Mouse (Mus musculus) embryonic facial prominence, embryonic 15.5 days (tissue): ENCODE measurements around the gene Atp2b2. TPM values are rescaled to one million over a fixed set of nuclear protein-coding genes. Genes with fewer than 3 reads are reported as not detected.

Experiments used
- ATAC-seq: fragments of 200-750 bp; cut with Nextera tagmentation; 2 replicates; pipeline ENCODE4 v1.8.0; 2017; ENCODE audit warnings: low read depth, moderate TSS enrichment; ENCODE audit not compliant: insufficient number of reproducible peaks, low FRiP score, low TSS enrichment
- H3K27ac ChIP-seq: fragments of 300-500 bp; sonication (generic); replicated peaks from 2 replicates; pipeline ENCODE4 v1.5.1; 2015; ENCODE audit warnings: mild to moderate bottlenecking, inconsistent platforms
- H3K27me3 ChIP-seq: fragments of 300-500 bp; sonication (generic); 2 replicates; pipeline ENCODE4 v1.6.1; 2015; ENCODE audit warnings: inconsistent platforms
- H3K36me3 ChIP-seq: fragments of 300-500 bp; sonication (generic); 2 replicates; pipeline ENCODE4 v1.6.1; 2015; ENCODE audit warnings: mild to moderate bottlenecking, inconsistent platforms
- H3K4me1 ChIP-seq: fragments of 300-500 bp; sonication (generic); 2 replicates; pipeline ENCODE4 v1.6.1; 2015; ENCODE audit warnings: inconsistent platforms
- H3K4me2 ChIP-seq: fragments of 300-500 bp; sonication (generic); replicated peaks from 2 replicates; pipeline ENCODE4 v1.6.1; 2015; ENCODE audit warnings: mild to moderate bottlenecking, inconsistent platforms
- H3K4me3 ChIP-seq: fragments of 300-500 bp; sonication (generic); replicated peaks from 2 replicates; pipeline ENCODE4 v1.5.1; 2015; ENCODE audit warnings: mild to moderate bottlenecking, inconsistent platforms
- H3K9ac ChIP-seq: fragments of 300-500 bp; sonication (generic); 2 replicates; pipeline ENCODE4 v1.6.1; 2015; ENCODE audit warnings: inconsistent platforms
- H3K9me3 ChIP-seq: fragments of 300-500 bp; sonication (generic); replicated peaks from 2 replicates; pipeline ENCODE4 v1.6.1; 2016; ENCODE audit warnings: inconsistent platforms
- WGBS: fragments of 180-500 bp; shearing (Covaris S2); methylation state at CpG from one replicate; pipeline ENCODE4 v1.1.7; 2015; 5-methylcytosine and 5-hydroxymethylcytosine counted together
- polyA plus RNA-seq: library from polyadenylated mRNA; unstranded; fragments of >200 nt; fragmentation: Nextera tagmentation; extraction: Ambion mirVana; gene quantifications from 2 replicates; pipeline ENCODE4 v1.2.1, GENCODE M21; 2015

Gene Atp2b2
- polyA plus RNA-seq, 1 experiment from 2014 or later: 0.13 TPM

DNA sequence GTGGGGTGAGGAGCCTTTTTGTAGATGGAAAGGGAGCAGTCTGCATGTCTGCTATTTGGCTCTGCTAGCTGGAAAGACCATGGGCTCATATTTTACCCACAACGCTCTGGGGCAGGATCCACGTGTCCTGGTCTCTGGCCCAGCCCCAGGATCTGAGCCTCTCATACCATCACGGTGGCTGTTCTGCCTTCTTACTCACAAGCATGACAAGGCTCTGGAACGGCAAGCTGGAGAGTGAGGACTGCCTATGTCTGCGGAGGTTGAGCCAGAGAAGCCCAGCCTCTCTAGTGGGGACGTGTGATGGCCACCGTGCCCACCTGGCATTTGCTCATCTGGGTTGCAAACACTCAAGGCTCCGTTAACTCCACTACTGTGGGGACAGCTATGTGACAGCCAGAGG, 63.7 kb downstream of the Atp2b2 start:
- Histone ChIP-seq H3K27me3 (no peaks in the 10 kb centered on the region), H3K4me3 (no peak overlapping the region), H3K9ac (no peak overlapping the region), H3K36me3 (no peaks in the 10 kb centered on the region), H3K4me1 (no peaks in the 10 kb centered on the region), H3K4me2 (no peak overlapping the region), H3K27ac (no peak overlapping the region), H3K9me3 (no peaks in the 10 kb centered on the region)
- no peak for ATAC-seq
- 84% methylated on average over 8 of the region's 8 CpGs for WGBS

DNA sequence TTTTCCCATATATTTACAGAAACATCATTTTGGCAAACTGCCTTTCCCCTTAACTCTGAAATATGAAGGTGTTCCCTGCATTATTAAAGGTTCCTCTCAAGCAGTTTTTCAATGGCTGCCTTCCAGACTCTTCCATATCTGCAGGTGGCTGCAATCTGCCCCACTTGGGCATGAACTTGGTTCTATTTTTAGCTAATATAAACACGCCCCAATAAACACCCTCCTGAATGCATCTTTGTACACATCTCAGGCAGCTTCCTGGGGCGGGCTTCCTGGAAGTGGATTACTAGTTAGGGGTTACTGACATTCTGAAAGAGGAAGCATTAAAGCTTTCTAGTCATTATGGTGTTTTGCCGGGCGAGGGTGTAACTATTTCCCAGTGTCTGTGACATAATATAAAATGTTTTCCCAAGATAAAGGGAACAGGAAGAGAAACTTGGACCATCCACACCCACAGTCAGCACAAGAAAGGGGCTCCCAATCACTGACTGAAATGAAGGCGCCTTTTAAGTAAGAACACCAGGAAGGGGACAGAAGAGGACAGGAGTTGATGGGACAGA, 64.2 kb downstream of the Atp2b2 start:
- H3K36me3 ChIP-seq: no peaks in the 10 kb centered on the region
- no peak for ATAC-seq
- no peaks in the 10 kb centered on the region for H3K27me3 ChIP-seq
- 61% methylated on average over 5 of the region's 5 CpGs for WGBS
- H3K9me3 ChIP-seq: no peaks in the 10 kb centered on the region
- no peak overlapping the region for H3K9ac ChIP-seq
- no peak overlapping the region for H3K27ac ChIP-seq
- H3K4me3 ChIP-seq: no peak overlapping the region
- no peaks in the 10 kb centered on the region for H3K4me1 ChIP-seq
- H3K4me2 ChIP-seq: no peak overlapping the region

DNA sequence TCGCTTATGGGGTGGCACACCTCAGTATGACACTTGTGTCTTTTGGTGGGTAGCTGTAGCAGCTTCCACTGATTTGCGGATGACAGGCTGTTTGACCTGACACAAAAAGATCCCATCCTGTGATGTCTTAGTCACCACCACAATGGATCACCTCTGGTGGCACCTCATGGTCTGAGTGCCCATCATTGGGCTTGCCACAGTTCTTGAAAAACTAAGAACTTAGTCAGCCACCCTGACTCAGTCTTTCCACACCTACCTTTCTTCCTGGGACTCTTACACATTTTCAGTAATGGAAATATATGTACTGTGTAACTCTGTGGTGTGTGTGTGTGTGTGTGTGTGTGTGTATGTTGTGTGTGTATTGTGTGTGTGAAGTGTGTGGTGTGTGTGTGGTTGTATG, 71.5 kb downstream of the Atp2b2 start:
- no peak overlapping the region for H3K4me3 ChIP-seq
- no peaks in the 10 kb centered on the region for H3K9me3 ChIP-seq
- H3K4me2 ChIP-seq: no peak overlapping the region
- no peak overlapping the region for H3K9ac ChIP-seq
- no peaks in the 10 kb centered on the region for H3K36me3 ChIP-seq
- WGBS: 80% methylated on average over 2 of the region's 2 CpGs
- no peaks in the 10 kb centered on the region for H3K4me1 ChIP-seq
- H3K27me3 ChIP-seq: no peaks in the 10 kb centered on the region
- no peak overlapping the region for H3K27ac ChIP-seq
- ATAC-seq: no peak

DNA sequence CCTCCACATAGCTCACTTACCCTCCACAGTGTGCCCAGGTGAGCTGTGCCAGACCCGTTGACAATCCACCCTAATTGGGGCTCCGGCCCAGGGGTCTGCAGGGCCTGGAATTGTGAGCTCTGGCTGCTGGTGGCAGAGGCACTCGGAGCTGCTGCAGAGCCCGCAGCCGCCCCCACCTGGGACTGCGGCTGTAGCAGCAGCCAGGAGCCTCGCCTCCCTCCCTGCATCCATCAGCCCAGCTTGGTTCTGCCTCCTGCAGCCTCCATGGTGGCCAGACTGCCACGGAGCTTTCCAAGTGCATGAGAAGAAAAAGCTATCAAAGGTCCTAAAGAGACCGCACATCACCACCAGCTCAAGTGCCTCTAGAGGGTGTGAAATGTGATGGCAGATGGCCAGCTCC, 71.9 kb downstream of the Atp2b2 start:
- Histone ChIP-seq H3K9ac (no peak overlapping the region), H3K36me3 (no peaks in the 10 kb centered on the region), H3K4me2 (no peak overlapping the region), H3K4me1 (no peaks in the 10 kb centered on the region), H3K27ac (no peak overlapping the region), H3K4me3 (no peak overlapping the region), H3K27me3 (no peaks in the 10 kb centered on the region), H3K9me3 (no peaks in the 10 kb centered on the region)
- ATAC-seq: no peak
- WGBS: 52% methylated on average over 9 of the region's 9 CpGs

DNA sequence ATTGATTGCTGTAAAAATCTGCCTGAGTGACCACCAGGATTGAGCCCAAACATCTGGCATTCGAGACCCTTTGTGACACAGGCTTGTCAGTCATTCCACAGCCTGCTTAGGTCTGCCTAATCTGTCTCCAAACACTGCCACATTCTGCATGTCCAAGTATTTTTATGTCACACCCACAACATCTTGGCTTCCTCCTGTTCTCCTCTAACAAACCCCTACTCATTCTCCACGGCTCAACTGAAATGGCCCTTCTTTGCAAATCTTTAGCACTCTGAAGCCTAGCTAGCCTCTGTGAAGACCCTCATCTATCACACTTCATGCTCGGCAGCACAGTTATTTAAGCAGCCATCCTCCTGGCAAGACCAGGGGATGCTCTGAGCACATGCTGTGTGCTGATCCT, 72.7 kb downstream of the Atp2b2 start:
- no peak for ATAC-seq

DNA sequence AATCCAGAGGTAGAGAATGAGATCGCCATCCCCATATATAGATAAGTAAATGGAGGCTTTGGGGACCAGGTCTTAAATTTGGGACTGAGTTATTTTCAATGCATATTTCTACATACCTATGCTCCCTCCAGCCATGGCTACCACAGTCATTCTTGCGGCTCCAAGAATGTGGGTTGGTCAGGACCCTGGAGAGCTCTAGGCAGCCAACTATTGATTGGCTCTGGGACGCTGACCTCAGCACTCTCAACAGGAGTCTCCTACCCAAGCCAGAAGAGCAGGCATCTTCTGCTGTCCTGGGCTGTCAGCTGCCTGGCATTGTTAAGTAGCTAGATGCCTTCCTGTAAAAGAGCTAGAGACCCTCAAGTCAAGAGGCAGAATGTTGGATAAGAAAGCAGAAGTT, 79.6 kb downstream of the Atp2b2 start:
- 13% methylated on average over 3 of the region's 3 CpGs for WGBS
- H3K27me3 ChIP-seq: no peaks in the 10 kb centered on the region
- H3K9ac ChIP-seq: no peak overlapping the region
- H3K4me2 ChIP-seq: no peak overlapping the region
- no peak for ATAC-seq
- H3K4me1 ChIP-seq: no peaks in the 10 kb centered on the region
- H3K36me3 ChIP-seq: no peaks in the 10 kb centered on the region
- no peaks in the 10 kb centered on the region for H3K9me3 ChIP-seq
- no peak overlapping the region for H3K4me3 ChIP-seq
- H3K27ac ChIP-seq: no peak overlapping the region

More for the DNA sequence above, 72.7 kb downstream of the Atp2b2 start:
- Histone ChIP-seq H3K27me3 (no peaks in the 10 kb centered on the region), H3K4me3 (no peak overlapping the region), H3K9ac (no peak overlapping the region), H3K4me1 (no peaks in the 10 kb centered on the region), H3K4me2 (no peak overlapping the region), H3K36me3 (no peaks in the 10 kb centered on the region), H3K9me3 (no peaks in the 10 kb centered on the region), H3K27ac (no peak overlapping the region)
- 36% methylated on average over 3 of the region's 3 CpGs for WGBS

DNA sequence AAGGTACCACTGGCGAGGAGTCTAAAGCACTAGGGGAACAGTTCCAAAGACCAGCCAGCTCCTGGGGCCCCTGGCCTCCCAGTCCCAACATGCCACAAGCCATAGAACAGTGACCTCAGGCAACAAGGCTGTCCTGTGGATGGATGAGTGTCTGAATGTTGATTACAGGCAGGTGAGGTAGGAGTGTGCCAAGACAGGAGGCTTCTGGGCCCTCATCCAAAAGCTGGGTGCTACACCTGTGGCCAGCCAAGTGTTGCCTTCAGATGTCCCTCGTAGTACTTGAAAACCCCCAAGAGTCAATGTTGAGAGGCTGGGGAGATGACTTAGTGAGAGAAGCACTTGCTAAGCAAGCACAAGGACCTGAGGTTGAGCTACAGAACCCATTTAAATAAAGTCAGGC, 80.8 kb downstream of the Atp2b2 start:
- 74% methylated on average over 2 of the region's 2 CpGs for WGBS

DNA sequence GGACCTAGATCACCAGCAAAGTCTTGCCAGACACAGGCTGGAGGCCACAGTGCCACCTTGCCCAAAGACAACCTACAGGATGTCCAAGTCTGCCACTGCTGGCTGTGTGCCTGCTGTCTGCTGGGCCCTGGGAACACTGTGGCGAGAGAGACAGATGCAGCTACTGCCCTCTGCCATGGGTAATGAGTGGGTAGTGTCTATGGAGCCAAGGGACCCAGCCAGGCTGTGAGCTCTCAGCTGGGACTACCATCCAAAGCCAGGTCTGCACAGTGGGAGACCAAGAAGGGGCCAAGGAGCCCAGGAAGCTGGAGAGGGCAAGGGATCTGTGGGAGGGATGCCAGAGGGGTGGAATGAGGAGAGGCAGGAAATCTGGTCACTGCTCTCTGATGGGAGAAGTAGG, 83.1 kb downstream of the Atp2b2 start:
- Histone ChIP-seq H3K4me1 (no peaks in the 10 kb centered on the region), H3K27ac (no peak overlapping the region), H3K9me3 (no peaks in the 10 kb centered on the region), H3K4me2 (no peak overlapping the region), H3K9ac (no peak overlapping the region), H3K36me3 (no peaks in the 10 kb centered on the region), H3K27me3 (no peaks in the 10 kb centered on the region), H3K4me3 (no peak overlapping the region)
- WGBS: 57% methylated on average over 1 of the region's 1 CpGs
- no peak for ATAC-seq

More for the DNA sequence above, 80.8 kb downstream of the Atp2b2 start:
- no peak for ATAC-seq
- H3K36me3 ChIP-seq: no peaks in the 10 kb centered on the region
- H3K27ac ChIP-seq: no peak overlapping the region
- H3K4me3 ChIP-seq: no peak overlapping the region
- H3K4me1 ChIP-seq: no peaks in the 10 kb centered on the region
- H3K9me3 ChIP-seq: no peaks in the 10 kb centered on the region
- no peak overlapping the region for H3K9ac ChIP-seq
- H3K4me2 ChIP-seq: no peak overlapping the region
- H3K27me3 ChIP-seq: no peaks in the 10 kb centered on the region

DNA sequence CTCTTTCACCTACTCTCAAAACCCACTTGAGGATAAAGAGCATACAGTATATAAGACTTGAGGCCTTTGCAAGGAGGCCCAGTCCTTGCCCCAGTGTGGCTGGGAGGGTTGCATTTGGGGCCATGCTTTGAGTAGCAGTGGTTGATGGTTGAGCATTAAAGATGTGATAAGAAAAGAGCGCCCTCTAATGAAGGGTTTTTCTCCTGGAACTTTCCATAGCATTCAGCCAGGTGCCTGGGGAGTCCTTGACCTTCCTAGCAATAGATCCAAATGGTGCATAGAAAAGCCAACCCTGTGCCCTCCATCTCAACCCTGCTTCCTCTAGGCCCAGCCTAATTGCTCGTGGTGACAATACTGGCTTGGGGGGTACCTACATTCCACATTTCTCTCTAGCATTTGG, 83.7 kb downstream of the Atp2b2 start:
- Histone ChIP-seq H3K4me1 (no peaks in the 10 kb centered on the region), H3K9me3 (no peaks in the 10 kb centered on the region), H3K36me3 (no peaks in the 10 kb centered on the region), H3K4me2 (no peak overlapping the region), H3K27me3 (no peaks in the 10 kb centered on the region), H3K4me3 (no peak overlapping the region), H3K9ac (no peak overlapping the region), H3K27ac (no peak overlapping the region)
- 45% methylated on average over 2 of the region's 2 CpGs for WGBS
- no peak for ATAC-seq

DNA sequence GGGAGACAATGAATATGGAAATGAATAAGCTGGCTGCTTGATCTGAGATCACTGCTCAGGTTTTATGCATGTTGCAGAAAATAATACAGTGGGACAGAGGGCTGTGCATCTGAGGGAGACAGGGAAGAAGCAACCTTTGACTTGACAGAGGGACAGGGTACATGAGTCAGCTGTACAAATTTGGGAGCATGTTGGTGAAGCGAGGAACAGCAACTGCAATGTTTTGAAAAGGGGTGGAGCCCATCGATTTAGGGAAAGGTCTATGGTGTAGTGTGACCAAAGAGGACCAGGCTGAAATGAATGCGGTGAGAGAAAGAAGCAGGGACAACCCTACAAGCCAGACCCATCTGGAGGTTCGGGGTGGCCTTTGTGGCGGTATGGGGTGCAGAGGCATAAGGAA, 84.4 kb downstream of the Atp2b2 start:
- Histone ChIP-seq H3K9me3 (no peaks in the 10 kb centered on the region), H3K27ac (no peak overlapping the region), H3K4me3 (no peak overlapping the region), H3K27me3 (no peaks in the 10 kb centered on the region), H3K4me1 (no peaks in the 10 kb centered on the region), H3K4me2 (no peak overlapping the region), H3K36me3 (no peaks in the 10 kb centered on the region), H3K9ac (no peak overlapping the region)
- WGBS: 76% methylated on average over 5 of the region's 5 CpGs
- ATAC-seq: no peak

DNA sequence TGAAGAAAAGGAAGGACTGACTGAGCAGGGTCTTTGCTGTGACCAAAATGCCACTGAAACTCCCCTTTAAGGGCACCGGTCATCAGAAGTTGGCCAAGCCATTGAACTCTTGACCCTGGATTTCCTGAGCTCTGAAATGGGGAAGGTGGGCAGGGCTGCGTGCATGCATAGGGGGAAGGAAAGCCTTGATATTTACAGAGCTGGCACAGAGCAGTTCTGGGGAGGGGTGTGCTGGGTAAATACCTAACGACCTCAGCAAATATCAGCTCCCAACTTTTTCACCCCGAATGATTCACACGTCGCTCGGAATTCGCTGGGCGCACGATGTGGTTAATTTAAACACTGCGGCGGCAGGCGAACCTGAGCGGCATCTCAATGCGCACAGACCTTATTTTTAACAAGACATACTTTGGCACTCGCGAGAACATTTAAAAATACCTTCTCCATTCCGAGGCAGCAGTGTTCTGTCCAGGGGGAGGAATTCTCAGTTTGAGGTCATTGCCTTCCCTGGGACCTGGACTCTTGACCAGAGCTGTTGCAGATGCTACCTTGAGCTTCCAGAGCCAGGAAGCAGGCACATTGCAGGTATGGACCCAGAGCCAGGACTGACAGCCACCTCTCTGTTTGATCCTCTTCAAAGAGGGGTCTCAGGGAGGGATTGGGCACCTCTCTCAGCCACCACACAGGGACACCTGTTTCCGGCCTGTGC, 85.0 kb downstream of the Atp2b2 start:
- no peaks in the 10 kb centered on the region for H3K9me3 ChIP-seq
- no peaks in the 10 kb centered on the region for H3K36me3 ChIP-seq
- H3K4me1 ChIP-seq: no peaks in the 10 kb centered on the region
- WGBS: 78% methylated on average over 19 of the region's 19 CpGs
- no peaks in the 10 kb centered on the region for H3K27me3 ChIP-seq
- ATAC-seq: no peak
- no peak overlapping the region for H3K9ac ChIP-seq
- no peak overlapping the region for H3K4me2 ChIP-seq
- no peak overlapping the region for H3K27ac ChIP-seq
- no peak overlapping the region for H3K4me3 ChIP-seq

DNA sequence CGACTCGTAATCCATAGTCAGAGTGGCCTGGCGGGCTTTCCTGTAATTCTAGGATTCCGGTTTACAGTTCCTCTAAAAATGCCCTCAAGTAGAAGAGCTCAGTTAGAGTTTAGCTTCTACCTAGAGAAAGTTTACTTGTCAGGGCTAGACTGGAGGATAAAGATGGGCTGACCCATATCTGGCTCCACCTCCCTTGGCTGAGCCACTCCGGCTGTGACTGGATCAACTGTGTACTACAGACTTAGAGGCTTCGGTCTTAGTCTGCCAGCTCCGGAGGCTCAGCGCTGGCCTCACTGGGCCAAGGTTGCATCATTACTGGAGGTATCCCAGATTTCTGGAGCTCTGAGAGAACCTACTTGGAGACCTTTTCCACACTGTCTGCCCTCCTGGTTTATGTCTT, 94.9 kb downstream of the Atp2b2 start:
- no peak overlapping the region for H3K4me2 ChIP-seq
- no peak overlapping the region for H3K9ac ChIP-seq
- H3K27ac ChIP-seq: no peak overlapping the region
- no peak for ATAC-seq
- no peaks in the 10 kb centered on the region for H3K27me3 ChIP-seq
- H3K4me1 ChIP-seq: no peaks in the 10 kb centered on the region
- H3K4me3 ChIP-seq: no peak overlapping the region
- H3K36me3 ChIP-seq: no peaks in the 10 kb centered on the region
- WGBS: 83% methylated on average over 8 of the region's 8 CpGs
- no peaks in the 10 kb centered on the region for H3K9me3 ChIP-seq
